Mouse (Mus musculus): ENCODE results near the gene Psmb5.

The Psmb5 gene

GRCm38 (mm10) chr14:54617897-54618365, at the start of gene Psmb5:
Psmb5 (minus strand) TSS chr14:54618022.
- peak; percentile 96 for DNase-seq (ENCODE audit: low read depth)

DNA sequence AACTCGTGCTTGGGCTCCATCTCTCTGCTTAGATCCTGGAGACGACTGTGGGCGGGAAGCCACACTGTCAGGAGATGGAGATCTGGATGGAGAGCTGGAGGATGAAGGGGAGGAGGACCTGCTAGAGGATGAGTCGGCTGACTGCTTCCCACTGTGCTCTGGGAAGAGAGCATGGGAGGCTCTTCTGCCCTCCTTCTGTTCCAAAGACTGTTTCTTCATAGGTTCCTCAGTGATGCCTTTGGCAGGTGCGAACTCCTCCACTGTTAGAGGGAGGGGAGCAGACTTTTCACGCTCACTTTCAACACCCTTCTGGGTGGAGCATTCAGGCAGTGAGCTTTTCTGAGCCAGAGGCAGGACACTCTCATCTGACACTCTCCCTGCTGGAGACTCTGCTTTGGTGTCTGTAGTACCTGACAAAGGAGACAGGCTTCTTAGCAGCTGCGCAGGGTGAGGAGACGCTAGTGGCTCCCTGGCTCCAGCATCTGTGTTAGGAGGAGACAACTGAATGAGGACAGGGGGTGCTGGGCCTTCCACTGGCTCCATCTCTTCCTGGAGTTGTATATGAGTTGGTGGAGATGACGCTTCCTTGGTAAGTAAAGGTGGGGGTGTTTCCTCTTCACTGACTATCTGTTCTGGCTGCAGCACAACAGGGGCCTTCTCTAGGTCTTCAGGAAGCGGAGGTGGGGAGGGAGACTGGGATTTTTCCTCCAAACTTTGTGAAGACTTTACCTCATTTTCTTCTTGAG, 46.8 kb upstream of the Psmb5 start:
- no peak for DNase-seq (ENCODE audit: low read depth)

DNA sequence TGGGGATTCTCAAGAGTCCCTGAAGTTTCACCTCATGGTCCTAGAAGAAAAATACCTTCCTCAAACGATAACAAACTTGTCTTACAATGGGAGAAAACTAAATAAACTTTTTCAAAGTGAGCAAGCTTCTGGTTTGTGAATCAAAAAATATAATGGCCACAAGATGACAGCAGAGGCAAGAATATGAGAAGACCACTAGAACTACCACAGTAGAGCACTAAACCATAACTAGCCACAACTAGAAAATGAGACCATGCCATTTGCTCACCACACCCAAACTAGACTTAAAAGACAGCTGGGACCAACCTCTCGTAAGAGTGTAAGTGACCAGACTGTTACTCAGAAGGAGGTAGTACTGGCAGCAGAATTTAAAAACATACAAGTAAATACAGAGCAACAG, 42.2 kb upstream of the Psmb5 start:
- DNase-seq (ENCODE audit: low read depth) = no peak

DNA sequence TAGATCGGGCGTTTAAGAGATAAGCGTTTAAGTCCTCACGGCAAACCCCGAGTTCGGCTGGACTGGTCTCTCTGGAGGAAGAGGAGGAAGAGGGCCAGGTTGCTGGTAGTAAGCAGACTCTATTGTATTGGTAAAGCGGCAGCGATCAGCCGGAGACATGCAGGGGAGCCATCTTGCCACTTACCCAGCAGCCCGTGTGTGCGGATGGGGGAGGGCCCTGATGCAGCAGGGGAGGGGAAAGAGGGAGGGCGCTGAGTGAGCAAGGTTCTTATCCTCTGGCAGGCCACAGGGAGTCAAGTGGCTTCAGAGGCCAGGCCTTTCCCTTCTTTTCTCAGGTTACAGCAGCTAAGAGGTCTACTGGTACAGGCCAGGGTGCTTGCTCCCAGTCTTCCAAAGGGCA, 35.7 kb upstream of the Psmb5 start:
- peak; percentile 87 for DNase-seq (ENCODE audit: low read depth)

GRCm38 (mm10) chr14:54652787-54653186, 35.0 kb upstream of the Psmb5 start:
- DNase-seq (ENCODE audit: low read depth) = peak; percentile 40

DNA sequence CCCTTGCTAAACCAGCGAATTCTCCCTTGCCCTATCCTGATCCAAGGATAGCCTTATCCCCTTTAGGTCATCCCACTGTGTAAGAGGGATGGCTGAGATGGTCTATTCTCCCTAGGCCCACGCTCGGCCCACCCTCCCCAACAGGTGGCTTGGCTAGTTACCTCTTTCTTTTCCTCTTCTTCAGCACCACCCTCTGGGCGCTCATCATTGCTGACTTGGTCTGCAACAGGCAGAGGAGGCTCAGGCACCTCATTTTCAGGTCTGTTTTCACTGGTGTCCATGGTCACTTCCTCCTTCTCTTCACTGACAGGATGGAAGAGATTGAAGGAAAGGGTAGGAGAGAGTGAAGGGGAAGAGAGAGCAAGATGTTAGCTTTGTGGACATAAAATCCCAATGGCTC, 33.7 kb upstream of the Psmb5 start:
- DNase-seq (ENCODE audit: low read depth) = no peak

- DNase-seq (ENCODE audit: low read depth) = peak; percentile 97
These were observed 33.0 kb upstream of the Psmb5 start for GRCm38 (mm10) chr14:54650621-54651454.

- no peak for DNase-seq (ENCODE audit: low read depth)
These were observed 30.1 kb upstream of the Psmb5 start for GRCm38 (mm10) chr14:54647900-54648299.

GRCm38 (mm10) chr14:54646898-54647636, 29.2 kb upstream of the Psmb5 start:
- peak; percentile 39 for DNase-seq (ENCODE audit: low read depth)

DNA sequence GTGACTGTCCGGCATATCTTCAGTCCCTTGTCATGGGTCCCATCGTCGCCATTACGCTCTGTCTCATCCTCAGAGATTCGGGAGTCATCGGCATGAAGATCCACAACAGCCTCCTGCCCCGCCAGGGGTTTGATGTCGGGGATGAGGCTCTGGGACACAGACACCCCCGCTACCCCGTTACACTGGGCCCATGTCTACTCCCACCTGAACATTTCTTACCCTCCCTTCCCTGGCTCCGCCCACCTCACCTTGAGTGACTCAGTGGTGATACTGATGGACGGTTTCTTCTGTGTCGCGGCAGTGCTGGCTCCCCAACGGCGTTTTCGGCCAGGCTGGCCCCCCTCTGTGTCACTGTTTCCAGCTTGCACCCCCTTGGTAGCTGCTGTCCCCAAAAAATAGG, 28.6 kb upstream of the Psmb5 start:
- no peak for DNase-seq (ENCODE audit: low read depth)

- no peak for DNase-seq (ENCODE audit: low read depth)
These were observed 26.5 kb upstream of the Psmb5 start for GRCm38 (mm10) chr14:54644294-54644693.

- no peak for DNase-seq (ENCODE audit: low read depth)
These were observed 25.2 kb upstream of the Psmb5 start for GRCm38 (mm10) chr14:54643011-54643410.

GRCm38 (mm10) chr14:54642224-54642944, 24.6 kb upstream of the Psmb5 start:
- peak; percentile 30 for DNase-seq (ENCODE audit: low read depth)

- peak; percentile 94 for DNase-seq (ENCODE audit: low read depth)
These were observed 23.6 kb upstream of the Psmb5 start, which contains the start of gene Cdh24 for GRCm38 (mm10) chr14:54641305-54641969. Cdh24 (minus strand) TSS chr14:54641364.

DNA sequence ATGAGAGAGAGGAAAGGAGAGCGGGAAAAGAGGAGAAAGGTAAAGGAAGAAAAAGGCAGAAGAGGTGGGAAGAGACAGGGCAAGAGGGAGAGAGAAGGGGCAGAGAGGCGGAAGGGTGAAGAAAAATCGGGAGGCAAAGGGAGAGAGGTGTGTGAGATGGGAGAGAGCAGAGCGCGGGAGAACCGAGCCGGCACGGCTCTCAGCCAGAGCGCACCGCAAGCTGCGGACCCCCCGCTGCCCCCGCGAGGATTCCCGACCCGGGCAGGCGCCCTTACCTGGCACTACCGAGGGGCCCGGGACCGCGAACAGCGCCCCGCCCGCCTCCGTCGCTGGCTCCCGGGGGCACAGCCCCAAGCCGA, 23.1 kb upstream of the Psmb5 start, which contains the start of gene Gm17606:
TSS of gene Gm17606 (plus strand) at position 7 of the 359 bp plus-strand sequence.
- no peak for DNase-seq (ENCODE audit: low read depth)

DNA sequence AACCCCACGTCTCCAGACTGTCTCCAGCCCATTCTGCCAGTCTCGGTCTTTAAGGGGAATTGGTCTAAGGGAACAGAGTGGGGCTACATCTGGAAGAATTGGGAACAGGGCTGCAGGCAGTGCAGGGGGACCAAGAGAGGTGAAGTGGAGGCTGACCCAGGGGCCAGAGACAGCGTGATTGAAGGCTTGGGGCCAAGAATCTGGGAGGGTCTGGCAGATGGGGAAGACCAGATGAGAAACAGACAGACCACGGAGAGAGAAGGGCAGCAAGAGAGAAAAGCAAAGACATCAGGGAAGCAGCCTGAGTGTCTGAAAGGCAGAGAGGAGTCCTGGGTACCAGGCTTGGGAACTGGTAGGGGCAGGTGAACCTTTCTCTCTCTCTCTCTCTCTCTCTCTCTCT, 22.3 kb upstream of the Psmb5 start:
- peak; percentile 24 for DNase-seq (ENCODE audit: low read depth)

- no peak for DNase-seq (ENCODE audit: low read depth)
These were observed 20.4 kb upstream of the Psmb5 start for GRCm38 (mm10) chr14:54638210-54638609.

- peak; percentile 78 for DNase-seq (ENCODE audit: low read depth)
These were observed 19.1 kb upstream of the Psmb5 start for GRCm38 (mm10) chr14:54636954-54637353.

DNA sequence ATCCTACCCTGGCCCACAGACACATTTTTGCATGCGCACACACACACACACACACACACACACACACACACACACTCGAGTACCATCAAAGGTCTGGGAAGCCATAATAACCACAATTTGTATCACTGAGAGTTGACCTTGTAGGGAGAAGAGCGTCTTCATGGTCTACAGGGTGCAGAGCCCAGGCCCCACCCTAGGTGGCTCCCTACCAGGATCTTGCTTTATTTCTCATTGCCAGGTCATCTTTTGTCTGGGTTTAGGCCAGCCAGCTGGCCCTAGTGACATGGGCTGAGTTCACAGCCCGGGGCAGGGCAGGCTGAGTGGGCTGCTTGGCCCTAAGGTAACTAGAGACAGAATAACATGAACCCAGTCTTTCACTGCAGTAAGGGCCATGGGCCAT, 16.4 kb upstream of the Psmb5 start:
- DNase-seq (ENCODE audit: low read depth) = no peak

GRCm38 (mm10) chr14:54632252-54632651, 14.4 kb upstream of the Psmb5 start:
- DNase-seq (ENCODE audit: low read depth) = no peak

DNA sequence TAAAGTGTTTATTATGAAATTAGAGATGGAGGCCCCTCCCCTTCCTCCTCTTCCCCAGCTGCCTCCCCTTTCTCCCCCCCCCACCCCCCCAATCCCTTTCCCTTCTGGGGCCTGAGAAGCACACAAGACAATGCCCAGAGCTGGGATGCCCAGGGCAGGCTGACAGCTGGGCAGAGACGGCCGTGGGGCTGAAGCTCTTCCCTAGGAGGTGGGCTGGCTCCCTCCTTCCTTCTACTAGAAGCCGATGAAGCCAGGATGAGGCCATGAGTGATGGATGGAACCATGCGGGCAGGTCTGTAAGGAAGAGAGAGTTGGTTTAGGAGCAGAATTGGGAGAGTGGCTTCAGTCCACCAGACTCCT, 13.4 kb upstream of the Psmb5 start:
- DNase-seq (ENCODE audit: low read depth) = no peak

Measured in induced T-regulatory cell, adult 2 months (primary cell).